In the genomic region with DNA sequence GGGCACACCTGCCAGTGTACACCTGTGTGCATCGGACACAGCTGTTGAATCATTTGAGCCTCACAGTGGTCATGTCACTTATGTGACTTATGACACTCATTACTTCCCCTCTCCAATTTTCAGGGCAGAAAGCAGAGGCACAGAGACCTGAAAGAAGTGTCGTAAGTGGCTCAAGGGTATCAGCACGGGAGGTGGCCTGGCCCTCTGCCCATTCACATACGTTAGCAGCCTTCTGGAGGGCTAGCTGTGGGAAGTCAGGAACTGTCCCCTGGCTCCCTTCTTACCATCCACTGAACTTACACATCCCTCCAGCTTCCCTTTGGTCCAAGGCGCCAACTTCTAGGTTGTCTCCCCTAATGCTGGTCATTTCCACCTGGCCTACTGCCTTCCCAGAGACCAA, we compare ENCODE assay signal across 15 mouse cellular contexts.
A peak's percentile ranks its signal among the peaks of the same experiment; 100 is the strongest.
DNase-seq lines count a peak whose midpoint lies in the region; TF ChIP-seq lines count a peak whose summit lies in the region.
"Had no signal": no experiment of that assay in that cellular context is flagged by ENCODE, and none has a peak within 500 bp of the region (broad histone marks: within the 10 kb centered on the region; RNA-seq: fewer than 3 reads in every experiment).

No protein-coding gene starts in this region.

- H3K4me3 ChIP-seq in left cerebral cortex, adult 2 months, result no peak overlapping the region
- H3K4me3 ChIP-seq: embryonic facial prominence, embryonic 13.5 days; embryonic facial prominence, embryonic 15.5 days; erythroblast, embryonic 14.5 days; forebrain, embryonic 10.5 days; forebrain, embryonic 12.5 days had no signal

- TF ChIP-seq CTCF in left cerebral cortex, adult 2 months (IDR thresholded peaks at IDR 0.05), result no peak

- intact Hi-C loops in left cerebral cortex, adult 2 months (cut with DNase I), result no loop called here
- intact Hi-C loops in left cerebral cortex, postnatal 4 days (cut with DNase I), result no loop called here

- peak; percentile 39 for DNase-seq in cerebellum, adult 11-12 months
- no peak for DNase-seq in cerebellum, postnatal 4 days (ENCODE audit: low spot score in 2 of 2)
- DNase-seq in cerebellum, postnatal 10 days, result peak; percentile 45 to 55
- no peak for DNase-seq in cerebellum, adult 9-10 months
- no peak for DNase-seq in left cerebral cortex, adult 2 months (ENCODE audit: extremely low spot score in 1 of 2, low spot score in 2 of 2)
- DNase-seq in left cerebral cortex, postnatal 4 days, result no peak
- DNase-seq: adrenal gland, adult 2 months; adrenal gland, postnatal 10 days; adrenal gland, postnatal 25 days; embryo, embryonic 11 days had no signal

- peak overlapping the region; percentile 40 for H3K27ac ChIP-seq in left cerebral cortex, adult 2 months
- H3K27ac ChIP-seq: embryonic facial prominence, embryonic 13.5 days; embryonic facial prominence, embryonic 15.5 days; forebrain, embryonic 10.5 days; forebrain, embryonic 12.5 days had no signal

Comparison
In these comparisons a context has a peak if more than half of its experiments do, and no peak if none do; other contexts are left out.
1. DNase-seq: peak in cerebellum, adult 11-12 months (single experiment) and cerebellum, postnatal 10 days (2 of 2); none in cerebellum, postnatal 4 days (0 of 2), cerebellum, adult 9-10 months (single experiment), left cerebral cortex, adult 2 months (0 of 2) and left cerebral cortex, postnatal 4 days (single experiment).